Mouse (Mus musculus) spleen, adult 18-20 months (tissue): ENCODE results near the gene Als2cr12.
"Not testable (repeated sequence)": the region's sequence is repeated elsewhere in the genome, so short reads cannot be mapped to it uniquely, and the experiment has no call there.

Experiments used
- DNase-seq, 2 experiments: peaks; one replicate each; pipeline ENCODE4 v3.0.0; 2022; ENCODE audit warnings: mixed read lengths in 2 of 2

Als2cr12 gene

GRCm38 (mm10) chr1:58678412-58678811 lies 17.4 kb downstream of the Als2cr12 start:
- DNase-seq, result not testable (repeated sequence)

- peak in 1 of 2 experiments; percentile 44 for DNase-seq
Measured at GRCm38 (mm10) chr1:58677575-58677974, 18.2 kb downstream of the Als2cr12 start.

GRCm38 (mm10) chr1:58675011-58675410 lies 20.8 kb downstream of the Als2cr12 start:
- DNase-seq, result no peak

GRCm38 (mm10) chr1:58672116-58672515 lies 23.7 kb downstream of the Als2cr12 start:
- no peak for DNase-seq

GRCm38 (mm10) chr1:58669635-58670034 lies 26.2 kb downstream of the Als2cr12 start:
- DNase-seq, result not testable (repeated sequence)

GRCm38 (mm10) chr1:58668191-58668590 lies 27.6 kb downstream of the Als2cr12 start:
- no peak for DNase-seq

GRCm38 (mm10) chr1:58663365-58663764 lies 32.4 kb downstream of the Als2cr12 start:
- not testable (repeated sequence) for DNase-seq

GRCm38 (mm10) chr1:58662671-58663070 lies 33.1 kb downstream of the Als2cr12 start:
- not testable (repeated sequence) for DNase-seq

- peak; percentile 59 to 76 for DNase-seq
Measured at GRCm38 (mm10) chr1:58652480-58653403, 43.0 kb downstream of the Als2cr12 start.

- peak in 1 of 2 experiments; percentile 14 for DNase-seq
Measured at GRCm38 (mm10) chr1:58651571-58652456, 44.0 kb downstream of the Als2cr12 start.

GRCm38 (mm10) chr1:58628847-58629246 lies 66.9 kb downstream of the Als2cr12 start:
- not testable (repeated sequence) for DNase-seq

GRCm38 (mm10) chr1:58621996-58622748 lies 73.6 kb downstream of the Als2cr12 start:
- no peak for DNase-seq

- no peak for DNase-seq
Measured at GRCm38 (mm10) chr1:58621251-58621650, 74.5 kb downstream of the Als2cr12 start.

GRCm38 (mm10) chr1:58618766-58619165 lies 77.0 kb downstream of the Als2cr12 start:
- DNase-seq, result no peak

- DNase-seq, result no peak
Measured at GRCm38 (mm10) chr1:58617978-58618668, 77.7 kb downstream of the Als2cr12 start.

GRCm38 (mm10) chr1:58617076-58617475 lies 78.7 kb downstream of the Als2cr12 start:
- no peak for DNase-seq

- DNase-seq, result no peak
Measured at GRCm38 (mm10) chr1:58616176-58616575, 79.6 kb downstream of the Als2cr12 start.

GRCm38 (mm10) chr1:58615146-58615545 lies 80.6 kb downstream of the Als2cr12 start:
- DNase-seq, result no peak

GRCm38 (mm10) chr1:58614424-58614823 lies 81.4 kb downstream of the Als2cr12 start:
- no peak for DNase-seq

GRCm38 (mm10) chr1:58613786-58614185 lies 82.0 kb downstream of the Als2cr12 start:
- DNase-seq, result no peak

GRCm38 (mm10) chr1:58610611-58611010 lies 85.2 kb downstream of the Als2cr12 start:
- DNase-seq, result no peak

- no peak for DNase-seq
Measured at GRCm38 (mm10) chr1:58610166-58610565, 85.6 kb downstream of the Als2cr12 start.
